Mouse (Mus musculus) brown adipose tissue, adult 24 weeks (tissue): ENCODE data around the gene Gm20431. TPM values are rescaled to one million over a fixed set of nuclear protein-coding genes. Genes with fewer than 3 reads are reported as not detected.

Source experiments
- H3K27ac ChIP-seq: fragments of 200-500 bp; replicated peaks from 2 replicates; pipeline ENCODE4 v1.5.1; 2012; ENCODE audit warnings: low read depth, mild to moderate bottlenecking, low read length
- H3K4me1 ChIP-seq: fragments of 200-500 bp; 2 replicates; pipeline ENCODE4 v1.6.1; 2012; ENCODE audit warnings: low read length, mixed read lengths; ENCODE audit not compliant: control insufficient read depth, insufficient read depth, insufficient read length
- H3K4me3 ChIP-seq: fragments of 200-500 bp; 2 replicates; pipeline ENCODE4 v1.5.1; 2012; ENCODE audit warnings: low read depth, mild to moderate bottlenecking, low read length, moderate library complexity; ENCODE audit not compliant: insufficient read depth
- polyA plus RNA-seq: library from polyadenylated mRNA; stranded (reverse); fragments of >200 nt; gene quantifications from 2 replicates; pipeline ENCODE4 v1.2.4, GENCODE M21; 2012; ENCODE audit not compliant: missing spikeins, insufficient read depth, insufficient read length

The Gm20431 gene
- polyA plus RNA-seq, 1 experiment: not detected

- Histone ChIP-seq H3K27ac (no peak overlapping the region), H3K4me1 (peaks cover 5% of the 10 kb centered on the region; the same call in 1 of the 2 replicates), H3K4me3 (no peak overlapping the region)
These were observed 22.4 kb upstream of the Gm20431 start for GRCm38 (mm10) chr2:167683721-167684120.

GRCm38 (mm10) chr2:167680657-167681056, 19.4 kb upstream of the Gm20431 start:
- Histone ChIP-seq H3K4me3 (no peak overlapping the region), H3K4me1 (no peaks in the 10 kb centered on the region), H3K27ac (no peak overlapping the region)

GRCm38 (mm10) chr2:167679902-167680430, 18.7 kb upstream of the Gm20431 start:
- Histone ChIP-seq H3K4me1 (no peaks in the 10 kb centered on the region), H3K27ac (no peak overlapping the region), H3K4me3 (no peak overlapping the region)

- no peak overlapping the region for H3K4me3 ChIP-seq
- no peak overlapping the region for H3K27ac ChIP-seq
- no peaks in the 10 kb centered on the region for H3K4me1 ChIP-seq
These were observed 17.3 kb upstream of the Gm20431 start for GRCm38 (mm10) chr2:167678600-167678999.

- H3K4me1 ChIP-seq: peaks cover 17% of the 10 kb centered on the region
- no peak overlapping the region for H3K27ac ChIP-seq
- H3K4me3 ChIP-seq: no peak overlapping the region
These were observed 14.0 kb upstream of the Gm20431 start for GRCm38 (mm10) chr2:167675120-167675909.

- H3K27ac ChIP-seq: no peak overlapping the region
- H3K4me1 ChIP-seq: peaks cover 17% of the 10 kb centered on the region
- H3K4me3 ChIP-seq: no peak overlapping the region
These were observed 11.0 kb upstream of the Gm20431 start for GRCm38 (mm10) chr2:167672212-167672685.

GRCm38 (mm10) chr2:167671101-167671633, 9.9 kb upstream of the Gm20431 start:
- Histone ChIP-seq H3K4me3 (no peak overlapping the region), H3K4me1 (peaks cover 17% of the 10 kb centered on the region), H3K27ac (peak overlapping the region; percentile 76)

GRCm38 (mm10) chr2:167669398-167669797, 8.1 kb upstream of the Gm20431 start:
- peaks cover 17% of the 10 kb centered on the region for H3K4me1 ChIP-seq
- H3K4me3 ChIP-seq: no peak overlapping the region
- H3K27ac ChIP-seq: no peak overlapping the region

GRCm38 (mm10) chr2:167668426-167668825, 7.1 kb upstream of the Gm20431 start:
- Histone ChIP-seq H3K27ac (no peak overlapping the region), H3K4me3 (no peak overlapping the region), H3K4me1 (peaks cover 17% of the 10 kb centered on the region)

- H3K27ac ChIP-seq: no peak overlapping the region
- H3K4me1 ChIP-seq: peaks cover 7% of the 10 kb centered on the region
- no peak overlapping the region for H3K4me3 ChIP-seq
These were observed 4.8 kb upstream of the Gm20431 start for GRCm38 (mm10) chr2:167665972-167666713.

GRCm38 (mm10) chr2:167662713-167663112, 1.4 kb upstream of the Gm20431 start:
- H3K27ac ChIP-seq: no peak overlapping the region
- peaks cover 10% of the 10 kb centered on the region for H3K4me1 ChIP-seq
- 0 out of 2 replicates have a peak overlapping the region, but pooled peaks have one; percentile 60 for H3K4me3 ChIP-seq

- Histone ChIP-seq H3K4me3 (peak overlapping the region; percentile 88), H3K27ac (peak overlapping the region; percentile 22)
These were observed 705 bp downstream of the Gm20431 start for GRCm38 (mm10) chr2:167660611-167660971.

GRCm38 (mm10) chr2:167659847-167660610, 1.3 kb downstream of the Gm20431 start:
- Histone ChIP-seq H3K27ac (peak overlapping the region; percentile 22; the same call in 1 of the 2 replicates), H3K4me1 (peaks cover 22% of the 10 kb centered on the region), H3K4me3 (peak overlapping the region; percentile 88)

More at GRCm38 (mm10) chr2:167660611-167660971, 705 bp downstream of the Gm20431 start:
- peaks cover 22% of the 10 kb centered on the region for H3K4me1 ChIP-seq

- H3K27ac ChIP-seq: no peak overlapping the region
- peak overlapping the region; percentile 88 for H3K4me3 ChIP-seq
- peaks cover 22% of the 10 kb centered on the region for H3K4me1 ChIP-seq
These were observed 2.0 kb downstream of the Gm20431 start for GRCm38 (mm10) chr2:167659177-167659846.
